Mouse (Mus musculus) heart, adult 8-10 months (tissue): ENCODE data around the gene Arl5b. TPM values are rescaled to one million over a fixed set of nuclear protein-coding genes. Genes with fewer than 3 reads are reported as not detected.
A peak's percentile ranks its signal among the peaks of the same experiment; 100 is the strongest.

ENCODE experiments used
- DNase-seq: peaks from one replicate; pipeline ENCODE4 v3.0.0; 2022; ENCODE audit warnings: low spot score
- total RNA-seq, 4 experiments: library from RNA; stranded (reverse); gene quantifications; 2 replicates each; pipeline ENCODE4 v1.2.4; 2022

Gene Arl5b
- 10 to 100 TPM; 17.6 to 26.7 (median 21.9) TPM for total RNA-seq

GRCm38 (mm10) chr2:15049117-15049873, at the start of gene Arl5b:
TSS of gene Arl5b (plus strand) at chr2:15049395.
- DNase-seq = peak; percentile 96

- no peak for DNase-seq
These were observed 41.7 kb upstream of the Arl5b start for GRCm38 (mm10) chr2:15007531-15007930.

GRCm38 (mm10) chr2:15008072-15008471, 41.1 kb upstream of the Arl5b start:
- DNase-seq = no peak

GRCm38 (mm10) chr2:15026817-15027216, 22.4 kb upstream of the Arl5b start:
- no peak for DNase-seq

GRCm38 (mm10) chr2:15027816-15028215, 21.4 kb upstream of the Arl5b start:
- no peak for DNase-seq

GRCm38 (mm10) chr2:15038705-15039104, 10.5 kb upstream of the Arl5b start:
- peak; percentile 81 for DNase-seq

- DNase-seq = no peak
These were observed 8.9 kb upstream of the Arl5b start for GRCm38 (mm10) chr2:15040326-15040725.

GRCm38 (mm10) chr2:15054496-15054895, 5.3 kb downstream of the Arl5b start:
- DNase-seq = no peak

GRCm38 (mm10) chr2:15054945-15055637, 5.9 kb downstream of the Arl5b start, which contains the start of gene Nsun6:
TSS of gene Nsun6 (minus strand) at chr2:15055069.
- peak; percentile 95 for DNase-seq

GRCm38 (mm10) chr2:15055741-15056151, 6.6 kb downstream of the Arl5b start:
- no peak for DNase-seq

GRCm38 (mm10) chr2:15058227-15058626, 9.0 kb downstream of the Arl5b start:
- DNase-seq = peak; percentile 53

- DNase-seq = no peak
These were observed 11.7 kb downstream of the Arl5b start for GRCm38 (mm10) chr2:15060856-15061255.

- peak; percentile 68 for DNase-seq
These were observed 14.6 kb downstream of the Arl5b start for GRCm38 (mm10) chr2:15063815-15064214.

GRCm38 (mm10) chr2:15064380-15065269, 15.4 kb downstream of the Arl5b start:
- DNase-seq = no peak

- DNase-seq = no peak
These were observed 16.3 kb downstream of the Arl5b start for GRCm38 (mm10) chr2:15065447-15065846.

GRCm38 (mm10) chr2:15067091-15067490, 17.9 kb downstream of the Arl5b start:
- DNase-seq = no peak

GRCm38 (mm10) chr2:15083702-15084101, 34.5 kb downstream of the Arl5b start:
- no peak for DNase-seq

GRCm38 (mm10) chr2:15087308-15087707, 38.1 kb downstream of the Arl5b start:
- no peak for DNase-seq

- DNase-seq = no peak
These were observed 47.4 kb downstream of the Arl5b start for GRCm38 (mm10) chr2:15096514-15097090.

- DNase-seq = no peak
These were observed 55.2 kb downstream of the Arl5b start for GRCm38 (mm10) chr2:15104386-15104785.

GRCm38 (mm10) chr2:15111290-15111689, 62.1 kb downstream of the Arl5b start:
- DNase-seq = no peak
